Mouse (Mus musculus) layer of hippocampus, adult 9-10 months (tissue): ENCODE measurements around the gene Galnt10.
A peak's percentile ranks its signal among the peaks of the same experiment; 100 is the strongest.

ENCODE experiments used
- DNase-seq: peaks from one replicate; pipeline ENCODE4 v3.0.0; 2022; ENCODE audit warnings: low spot score

Galnt10 gene

GRCm38 (mm10) chr11:57643691-57644090, 1.6 kb upstream of the Galnt10 start:
- DNase-seq: no peak

DNA sequence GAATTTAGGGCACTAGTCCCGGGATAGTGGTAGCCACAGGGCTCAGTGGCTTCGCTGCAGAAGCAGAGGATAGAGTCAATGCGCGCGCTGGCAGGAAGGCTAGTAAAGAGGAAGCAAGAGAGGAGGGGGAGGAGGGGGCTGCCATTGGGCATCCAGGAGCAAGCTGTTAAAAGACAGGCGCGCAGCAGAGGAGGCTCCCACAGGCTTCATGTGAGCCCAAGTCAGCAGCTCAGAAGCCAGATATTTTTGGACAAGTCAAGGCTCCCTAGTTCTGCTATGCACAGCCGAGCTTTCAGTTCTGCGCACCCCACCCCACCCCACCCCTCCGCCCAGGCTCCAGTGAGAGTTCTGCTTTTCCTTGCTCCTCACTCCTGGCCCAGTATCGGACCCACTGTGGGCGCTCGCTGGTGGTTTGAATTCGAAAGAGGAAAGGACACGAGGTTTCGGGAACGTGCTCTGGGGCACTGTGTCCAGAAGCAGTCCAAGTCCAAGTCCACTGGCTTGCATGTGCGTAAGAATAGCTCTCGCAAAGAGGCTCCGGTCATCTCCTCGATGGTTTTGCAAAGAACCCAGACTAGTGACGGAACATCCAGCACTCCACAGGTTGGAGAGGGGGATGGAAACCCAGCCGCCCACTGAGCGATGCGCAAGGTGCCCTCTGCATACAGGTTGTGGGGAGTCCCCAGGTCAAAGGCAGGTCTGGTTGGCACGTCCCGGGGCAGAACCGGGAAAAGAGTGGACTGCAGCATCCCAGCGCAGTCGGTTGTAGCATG, 811 bp upstream of the Galnt10 start:
- DNase-seq: peak; percentile 7

DNA sequence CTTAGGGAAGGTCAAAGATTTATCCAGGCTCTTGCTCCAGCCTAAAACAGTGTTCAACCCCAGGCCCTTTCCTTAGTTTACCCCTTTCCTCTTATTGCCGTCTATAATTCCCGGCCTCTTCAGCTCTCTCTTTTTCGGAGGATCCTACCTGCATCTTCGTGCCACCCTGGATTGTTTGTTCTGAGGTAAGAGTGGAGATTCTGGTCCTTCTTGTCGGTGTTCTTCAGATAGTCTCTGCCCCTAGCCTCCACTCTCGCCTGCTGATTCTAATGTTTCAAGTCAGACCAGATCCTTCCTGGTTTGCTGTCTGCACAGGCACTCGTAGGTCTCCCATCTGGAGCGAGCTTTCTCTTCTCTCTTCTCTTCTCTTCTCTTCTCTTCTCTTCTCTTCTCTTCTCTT, 605 bp downstream of the Galnt10 start:
- no peak for DNase-seq

- no peak for DNase-seq
Observed at GRCm38 (mm10) chr11:57646416-57646815, 1.2 kb downstream of the Galnt10 start.

GRCm38 (mm10) chr11:57646940-57647339, 1.7 kb downstream of the Galnt10 start:
- no peak for DNase-seq

- no peak for DNase-seq
Observed at GRCm38 (mm10) chr11:57647446-57647845, 2.2 kb downstream of the Galnt10 start.

DNA sequence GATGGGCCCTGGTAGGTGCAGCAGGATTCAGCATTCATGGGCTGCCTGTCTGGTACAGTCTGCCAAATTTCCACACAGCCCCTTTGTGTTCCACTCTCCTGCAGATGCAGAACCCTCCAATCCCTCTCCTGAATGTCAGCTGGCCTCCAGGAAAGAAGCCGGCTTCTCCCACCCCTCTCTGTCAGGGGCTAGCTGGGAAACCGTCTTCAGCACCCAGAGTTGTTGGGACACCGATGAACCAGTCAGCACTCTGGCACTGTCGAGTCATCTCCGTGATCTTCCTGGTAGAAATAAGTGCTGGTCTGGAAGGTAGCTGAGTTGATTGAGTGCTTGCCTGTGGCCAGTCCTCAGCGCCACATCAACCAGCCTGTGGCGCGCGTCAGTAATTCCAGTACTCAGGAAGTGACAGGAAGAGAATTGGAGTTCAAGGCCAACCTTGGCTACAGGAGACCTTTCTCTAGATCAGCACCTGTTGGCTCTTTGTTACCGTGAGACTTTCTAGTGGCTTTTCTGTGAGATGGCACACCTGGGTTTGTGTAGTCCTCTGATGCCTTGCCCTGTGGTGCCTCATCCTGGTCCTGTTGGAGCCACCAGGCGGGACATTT, 3.1 kb downstream of the Galnt10 start:
- DNase-seq: no peak

DNA sequence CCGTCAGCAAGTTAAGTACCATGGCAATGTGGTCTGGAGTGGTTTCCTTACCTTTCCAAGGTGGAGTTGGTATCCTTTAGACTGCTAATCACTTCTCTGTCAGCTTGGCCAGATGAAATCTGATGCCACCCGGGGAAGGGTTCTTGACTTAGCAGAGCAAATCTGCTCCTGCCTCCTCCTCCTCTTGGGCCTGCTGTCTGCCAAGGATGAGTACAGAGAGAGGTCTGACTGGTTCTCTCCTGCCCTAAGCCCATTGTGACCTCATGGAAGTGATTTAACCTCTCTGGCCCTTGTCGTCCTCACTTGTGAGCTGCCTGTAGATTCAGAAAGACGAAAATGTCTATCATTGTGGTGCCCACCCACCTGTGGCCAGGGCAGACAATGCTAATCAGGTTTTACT, 4.0 kb downstream of the Galnt10 start:
- no peak for DNase-seq

DNA sequence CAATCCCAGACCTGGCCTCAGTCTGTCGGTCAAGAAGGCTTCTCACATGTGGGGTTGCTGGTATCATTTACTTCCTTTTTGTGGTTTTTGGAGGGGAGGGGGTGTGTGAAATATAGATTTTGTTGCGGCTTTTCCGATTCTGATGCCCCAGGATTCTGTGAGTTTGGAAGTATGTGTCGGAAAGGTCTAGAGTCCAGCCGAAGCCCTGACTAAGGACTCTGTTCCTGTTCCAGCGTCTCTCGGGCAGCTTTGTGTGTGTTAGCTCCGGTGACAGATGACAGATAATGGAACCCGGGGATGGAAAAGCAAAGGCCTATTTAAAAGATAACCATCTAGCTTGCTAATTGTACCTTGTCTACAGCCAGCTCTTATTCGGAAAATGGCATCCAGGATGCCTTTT, 4.4 kb downstream of the Galnt10 start:
- DNase-seq: no peak

DNA sequence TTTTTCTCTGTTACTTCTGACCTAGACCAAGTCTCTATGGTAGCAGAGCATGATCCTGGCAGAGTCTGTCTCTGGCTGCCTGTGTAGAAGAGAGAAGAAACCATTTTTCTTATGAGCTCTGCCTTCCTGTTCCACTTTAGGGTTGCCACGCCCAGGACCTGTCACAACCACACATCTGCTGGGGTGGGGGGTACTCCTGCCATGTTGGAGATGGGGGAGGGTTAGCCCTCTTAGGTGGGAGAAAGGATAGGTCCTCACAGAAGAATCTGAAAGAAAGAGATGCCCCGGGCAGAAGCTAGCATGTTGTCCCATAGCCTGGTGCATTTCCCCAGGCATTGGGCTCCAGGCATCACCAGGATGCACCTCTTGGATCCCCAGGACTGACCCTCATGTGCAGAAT, 5.6 kb downstream of the Galnt10 start:
- DNase-seq: no peak

- DNase-seq: peak; percentile 27
Observed at GRCm38 (mm10) chr11:57651281-57651810, 6.1 kb downstream of the Galnt10 start.

DNA sequence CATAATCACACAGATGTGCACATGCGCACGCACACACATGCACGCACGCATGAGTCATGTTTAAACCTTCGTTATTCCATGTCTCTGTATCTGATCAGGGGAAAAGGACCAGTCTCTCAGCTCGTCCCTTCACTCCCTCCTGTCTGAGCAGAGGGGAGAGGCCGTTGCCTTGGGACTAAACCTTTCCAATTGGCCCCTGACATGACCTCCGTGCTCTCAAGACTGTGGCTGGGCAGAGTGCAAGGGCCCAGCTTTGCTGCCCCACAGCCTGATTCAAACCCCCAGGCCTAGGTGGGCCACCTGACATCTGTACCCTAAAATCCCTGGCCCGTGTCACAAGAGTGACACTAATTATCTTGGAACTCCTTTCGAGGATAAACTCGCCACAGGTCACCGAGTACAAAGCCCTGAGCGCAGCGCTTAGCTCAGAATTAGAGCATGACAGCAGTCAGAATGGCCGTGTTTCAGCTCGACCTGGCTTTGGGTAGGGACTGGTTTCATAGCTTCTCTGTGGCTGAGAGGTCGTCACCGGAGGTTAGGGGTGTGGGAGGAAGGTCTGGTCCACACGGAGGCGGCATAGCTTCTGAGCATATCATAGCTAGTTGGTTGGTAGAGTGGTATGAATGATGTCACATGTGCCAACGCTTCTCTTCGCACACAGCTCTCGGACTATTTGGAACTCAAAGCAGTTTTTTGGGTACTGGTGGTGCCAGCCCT, 7.1 kb downstream of the Galnt10 start:
- DNase-seq: no peak

GRCm38 (mm10) chr11:57652923-57653660, 7.8 kb downstream of the Galnt10 start:
- DNase-seq: no peak

GRCm38 (mm10) chr11:57653796-57654195, 8.6 kb downstream of the Galnt10 start:
- no peak for DNase-seq

DNA sequence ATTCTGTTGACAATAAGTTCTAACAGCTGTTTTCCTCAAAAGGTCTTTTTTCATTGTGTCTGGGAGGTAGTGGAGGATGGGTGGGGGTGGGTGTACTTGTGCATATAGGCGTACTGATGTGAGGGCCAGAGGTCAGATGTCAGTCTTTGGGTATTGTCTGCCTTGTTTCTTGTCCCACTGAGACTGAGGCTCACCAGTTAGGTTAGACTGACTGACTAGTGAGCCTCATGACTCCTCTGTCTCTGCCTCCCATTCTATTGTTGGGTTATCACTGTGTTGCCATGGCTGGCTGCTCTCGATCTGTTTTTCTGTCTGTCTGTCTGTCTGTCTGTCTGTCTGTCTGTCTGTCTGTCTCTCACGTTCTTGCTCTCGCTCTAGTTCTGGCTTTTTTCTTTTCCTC, 9.1 kb downstream of the Galnt10 start:
- DNase-seq: no peak

DNA sequence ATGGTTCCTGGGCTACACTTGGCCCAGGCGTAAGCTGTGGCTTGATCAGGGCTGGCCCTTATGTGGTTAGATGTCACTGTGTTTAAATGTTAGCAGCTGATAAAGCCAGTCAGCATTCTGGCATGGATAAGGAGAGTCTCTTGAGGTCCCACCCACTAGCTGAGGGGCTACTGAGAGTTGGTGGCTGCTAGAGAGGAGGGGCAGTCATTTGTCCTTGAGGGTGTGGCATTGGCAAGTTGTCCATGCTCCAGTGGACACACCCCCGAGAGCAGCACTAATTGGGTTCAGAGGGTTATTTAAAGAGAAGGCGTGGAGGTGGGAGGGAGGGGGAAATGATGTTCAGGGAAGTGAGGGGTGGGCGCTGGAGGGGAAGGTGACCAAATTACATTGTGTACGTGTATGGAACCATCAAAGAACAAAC, 9.7 kb downstream of the Galnt10 start:
- DNase-seq: no peak

GRCm38 (mm10) chr11:57655669-57656325, 10.6 kb downstream of the Galnt10 start:
- no peak for DNase-seq

- DNase-seq: no peak
Observed at GRCm38 (mm10) chr11:57656602-57657275, 11.5 kb downstream of the Galnt10 start.

DNA sequence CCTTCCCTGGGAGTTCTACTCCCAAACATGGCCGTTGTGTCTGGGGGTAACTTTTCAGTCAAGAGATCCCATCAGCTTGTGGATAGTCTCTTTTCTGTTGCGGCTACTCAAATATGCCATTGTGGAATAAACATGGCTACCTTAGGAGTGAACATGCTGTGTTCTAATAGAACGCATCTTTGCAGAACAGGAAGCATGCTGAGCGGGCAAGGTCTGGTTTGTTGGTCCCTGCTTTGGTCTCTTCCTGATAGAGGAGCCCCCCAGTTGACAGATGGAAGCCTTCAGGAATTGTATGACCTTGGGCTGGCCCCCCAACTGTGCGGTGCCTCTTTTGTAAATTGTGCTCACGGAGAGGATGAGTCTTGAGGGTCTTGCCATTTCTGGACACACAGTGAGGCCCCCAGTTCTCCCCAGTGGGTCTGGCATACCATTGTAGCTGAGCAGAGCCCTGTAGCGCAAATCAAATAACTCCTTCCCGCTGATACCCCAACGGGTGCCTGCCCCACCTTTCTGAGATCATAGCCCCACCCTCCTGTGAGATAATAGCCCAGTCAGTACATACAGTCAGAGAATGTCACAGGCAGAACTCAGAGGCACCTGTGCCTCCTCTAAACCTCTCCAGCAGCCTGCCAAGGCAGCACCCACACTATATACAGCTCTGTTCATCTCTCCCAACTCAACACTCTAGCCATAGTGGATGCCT, 12.3 kb downstream of the Galnt10 start:
- DNase-seq: no peak

GRCm38 (mm10) chr11:57658214-57658613, 13.0 kb downstream of the Galnt10 start:
- no peak for DNase-seq
